Mouse (Mus musculus): ENCODE measurements at regions not wholly inside any gene's neighbourhood (a gene's known extent, or its start where the extent isn't known, plus 50 kb on each side); places are given as distances from the start of the nearest gene placed in this dataset.

DNA sequence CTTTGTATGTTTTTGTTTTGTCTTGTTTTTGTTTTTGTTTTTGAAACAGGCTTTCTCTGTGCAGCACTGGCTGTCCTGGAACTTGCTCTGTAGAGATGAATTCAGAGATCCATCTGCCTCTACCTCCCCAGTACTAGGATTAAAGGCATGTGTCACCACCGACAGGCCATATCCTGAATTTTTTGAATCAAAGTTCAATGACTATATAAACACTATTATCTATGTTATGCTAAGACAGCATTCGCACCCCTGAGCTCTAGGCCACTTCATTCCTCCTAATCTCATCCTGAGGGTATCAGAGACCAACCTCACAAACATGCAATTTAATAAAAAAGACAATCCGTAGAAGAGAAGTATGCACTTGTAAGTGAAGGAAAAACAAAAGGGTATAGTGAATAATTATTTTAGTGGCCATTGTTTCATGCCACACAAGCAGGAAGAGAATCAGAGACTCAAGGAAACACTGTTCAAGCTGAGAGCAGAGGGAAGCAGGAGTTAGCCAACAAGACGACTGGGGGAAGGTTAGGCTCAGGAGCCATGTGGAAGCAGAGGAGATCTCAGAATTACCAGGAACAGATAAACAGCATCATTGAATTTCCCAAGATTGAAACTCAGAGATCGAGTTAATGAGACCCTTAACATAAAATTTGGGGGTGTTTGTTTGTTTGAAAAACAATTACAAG, 101.2 kb upstream of the Cited2 start:
- 69% methylated on average over 5 of the region's 5 CpGs for WGBS
- no peaks in the 10 kb centered on the region for H3K4me1 ChIP-seq (ENCODE audit: control insufficient read depth, insufficient read depth, low read length)
- no peak overlapping the region for H3K9ac ChIP-seq (ENCODE audit: low read length)
- H3K36me3 ChIP-seq (ENCODE audit: control insufficient read depth, insufficient read depth, low read length), result no peaks in the 10 kb centered on the region
- ATAC-seq (ENCODE audit: insufficient read depth, low FRiP score, low TSS enrichment) (no peak), DNase-seq (ENCODE audit: low spot score) (no peak)
- H3K9me3 ChIP-seq (ENCODE audit: control insufficient read depth, low read length), result no peaks in the 10 kb centered on the region
- H3K27ac ChIP-seq (ENCODE audit: low read depth, low read length), result no peak overlapping the region
- no peaks in the 10 kb centered on the region for H3K27me3 ChIP-seq (ENCODE audit: control insufficient read depth, insufficient read depth, low read length)
- no peak overlapping the region for H3K4me2 ChIP-seq (ENCODE audit: low read depth)
- H3K4me3 ChIP-seq (ENCODE audit: low read depth, low read length), result no peak overlapping the region

DNA sequence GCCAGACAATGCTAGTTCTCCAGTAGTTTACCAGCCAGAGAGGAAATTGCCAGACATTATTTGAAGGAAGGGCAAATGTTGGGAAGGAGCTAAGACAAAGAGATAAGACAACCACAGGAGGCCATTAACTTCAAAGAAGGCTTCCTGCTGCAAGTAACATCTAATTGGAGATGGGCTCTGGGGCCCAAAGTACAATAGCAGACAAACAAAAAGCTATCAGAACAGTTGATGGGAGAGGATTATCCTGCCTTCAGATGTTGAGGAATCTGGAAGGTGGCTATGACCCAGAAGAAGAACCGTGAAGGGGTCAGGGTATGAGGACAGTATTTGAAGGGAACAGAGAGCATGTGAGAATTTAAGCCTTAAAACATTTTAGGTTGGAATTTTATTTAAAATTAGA, 100.2 kb upstream of the Cited2 start:
- no peak for DNase-seq (ENCODE audit: low spot score)
- Histone ChIP-seq H3K4me1 (ENCODE audit: control insufficient read depth, insufficient read depth, low read length) (no peaks in the 10 kb centered on the region), H3K4me2 (ENCODE audit: low read depth) (no peak overlapping the region), H3K9me3 (ENCODE audit: control insufficient read depth, low read length) (no peaks in the 10 kb centered on the region), H3K4me3 (ENCODE audit: low read depth, low read length) (no peak overlapping the region), H3K27me3 (ENCODE audit: control insufficient read depth, insufficient read depth, low read length) (no peaks in the 10 kb centered on the region), H3K36me3 (ENCODE audit: control insufficient read depth, insufficient read depth, low read length) (no peaks in the 10 kb centered on the region), H3K27ac (ENCODE audit: low read depth, low read length) (no peak overlapping the region), H3K9ac (ENCODE audit: low read length) (no peak overlapping the region)
- 10% methylated on average over 1 of the region's 1 CpGs for WGBS
- no peak for ATAC-seq (ENCODE audit: insufficient read depth, low FRiP score, low TSS enrichment)

DNA sequence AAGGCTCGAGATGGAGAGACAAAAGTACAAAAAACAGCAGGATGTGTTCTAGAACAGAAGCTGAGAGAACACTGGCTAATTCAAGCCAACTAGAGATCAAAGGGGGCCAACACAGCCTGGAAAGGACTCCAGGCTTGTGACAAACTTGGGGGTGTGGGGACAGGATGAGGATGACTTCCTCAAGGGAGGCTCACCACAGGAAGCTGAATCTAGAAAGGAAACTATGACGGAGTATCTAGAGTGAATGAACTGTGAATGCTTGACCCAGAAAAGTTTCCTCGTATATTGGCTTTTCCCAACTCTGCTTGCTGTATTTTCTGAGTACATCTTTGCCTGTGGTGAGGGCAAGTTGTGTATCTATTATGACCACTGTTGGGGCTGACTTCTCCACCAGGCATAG, 93.3 kb upstream of the Cited2 start:
- Histone ChIP-seq H3K9me3 (ENCODE audit: control insufficient read depth, low read length) (no peaks in the 10 kb centered on the region), H3K4me2 (ENCODE audit: low read depth) (no peak overlapping the region)
- 64% methylated on average over 3 of the region's 3 CpGs for WGBS

DNA sequence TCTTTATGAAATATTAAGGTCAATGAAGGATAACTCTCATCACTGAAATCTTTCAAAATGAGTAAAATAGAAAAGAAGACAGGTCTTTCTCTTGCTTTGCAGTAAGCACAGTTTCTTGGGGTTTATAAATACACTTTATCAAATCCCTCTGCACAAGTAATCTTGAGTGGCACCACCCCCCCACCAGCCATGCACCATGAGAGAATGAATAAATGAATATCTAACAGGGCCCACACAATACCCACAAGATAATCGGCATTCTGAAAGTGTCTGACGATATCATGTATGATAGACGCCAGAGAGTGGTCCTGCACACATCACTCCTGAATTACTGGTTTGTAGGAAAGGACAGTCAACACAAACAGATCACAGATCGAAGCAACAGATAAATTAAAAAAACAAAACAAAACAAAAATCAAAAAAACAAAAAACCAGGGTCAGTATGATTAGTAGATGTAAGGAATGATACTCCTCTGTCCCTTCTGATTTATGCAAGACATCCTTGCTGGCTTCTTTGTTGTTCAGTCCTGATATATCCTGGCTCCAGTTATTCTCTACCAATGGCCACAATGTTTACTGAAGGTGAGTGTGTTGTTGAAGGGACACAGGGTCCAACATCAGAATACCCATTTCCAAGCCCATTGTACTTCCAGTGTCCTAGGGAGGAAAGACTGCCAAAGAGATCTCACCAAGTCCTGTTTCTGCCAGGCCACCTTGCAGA, 92.0 kb upstream of the Cited2 start:
- Histone ChIP-seq H3K4me3 (ENCODE audit: low read depth, low read length) (no peak overlapping the region), H3K4me1 (ENCODE audit: control insufficient read depth, insufficient read depth, low read length) (no peaks in the 10 kb centered on the region), H3K4me2 (ENCODE audit: low read depth) (no peak overlapping the region), H3K36me3 (ENCODE audit: control insufficient read depth, insufficient read depth, low read length) (no peaks in the 10 kb centered on the region), H3K9me3 (ENCODE audit: control insufficient read depth, low read length) (no peaks in the 10 kb centered on the region), H3K27ac (ENCODE audit: low read depth, low read length) (no peak overlapping the region), H3K9ac (ENCODE audit: low read length) (no peak overlapping the region), H3K27me3 (ENCODE audit: control insufficient read depth, insufficient read depth, low read length) (no peaks in the 10 kb centered on the region)
- ATAC-seq (ENCODE audit: insufficient read depth, low FRiP score, low TSS enrichment) (0 out of 2 replicates have a peak, but pooled peaks have one; percentile 36), DNase-seq (ENCODE audit: low spot score) (no peak)
- 70% methylated on average over 4 of the region's 4 CpGs for WGBS

More for the DNA sequence above, 93.3 kb upstream of the Cited2 start:
- Histone ChIP-seq H3K4me1 (ENCODE audit: control insufficient read depth, insufficient read depth, low read length) (no peaks in the 10 kb centered on the region), H3K9ac (ENCODE audit: low read length) (no peak overlapping the region), H3K27ac (ENCODE audit: low read depth, low read length) (no peak overlapping the region), H3K36me3 (ENCODE audit: control insufficient read depth, insufficient read depth, low read length) (no peaks in the 10 kb centered on the region), H3K4me3 (ENCODE audit: low read depth, low read length) (no peak overlapping the region), H3K27me3 (ENCODE audit: control insufficient read depth, insufficient read depth, low read length) (no peaks in the 10 kb centered on the region)
- ATAC-seq (ENCODE audit: insufficient read depth, low FRiP score, low TSS enrichment), result no peak
- no peak for DNase-seq (ENCODE audit: low spot score)

DNA sequence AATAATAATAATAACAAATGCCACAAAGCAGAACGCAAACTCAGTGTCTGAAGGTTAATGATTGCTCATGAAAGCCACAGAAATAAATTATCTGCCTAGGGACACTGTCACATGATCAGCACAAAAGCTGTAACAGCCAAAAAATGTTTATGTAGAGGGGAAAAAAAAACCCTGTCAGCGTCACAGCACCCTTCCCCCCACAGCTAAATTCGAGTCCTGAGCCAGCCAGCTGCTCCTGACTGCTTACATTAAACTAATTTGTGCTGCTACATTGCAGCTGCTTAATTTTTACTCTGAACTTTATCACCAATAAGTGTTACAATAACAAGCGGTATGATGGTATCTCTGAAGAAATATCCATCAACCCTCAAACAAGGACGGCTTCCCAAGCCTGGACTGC, 91.2 kb upstream of the Cited2 start:
- peak; percentile 58 for DNase-seq (ENCODE audit: low spot score)
- H3K27ac ChIP-seq (ENCODE audit: low read depth, low read length), result no peak overlapping the region
- no peaks in the 10 kb centered on the region for H3K27me3 ChIP-seq (ENCODE audit: control insufficient read depth, insufficient read depth, low read length)
- no peaks in the 10 kb centered on the region for H3K4me1 ChIP-seq (ENCODE audit: control insufficient read depth, insufficient read depth, low read length)
- ATAC-seq (ENCODE audit: insufficient read depth, low FRiP score, low TSS enrichment), result peak; percentile 58; the same call in 1 of the 2 replicates
- no peak overlapping the region for H3K9ac ChIP-seq (ENCODE audit: low read length)
- no peak overlapping the region for H3K4me3 ChIP-seq (ENCODE audit: low read depth, low read length)
- WGBS, result 30% methylated on average over 5 of the region's 5 CpGs
- H3K9me3 ChIP-seq (ENCODE audit: control insufficient read depth, low read length), result no peaks in the 10 kb centered on the region
- no peaks in the 10 kb centered on the region for H3K36me3 ChIP-seq (ENCODE audit: control insufficient read depth, insufficient read depth, low read length)
- no peak overlapping the region for H3K4me2 ChIP-seq (ENCODE audit: low read depth)

DNA sequence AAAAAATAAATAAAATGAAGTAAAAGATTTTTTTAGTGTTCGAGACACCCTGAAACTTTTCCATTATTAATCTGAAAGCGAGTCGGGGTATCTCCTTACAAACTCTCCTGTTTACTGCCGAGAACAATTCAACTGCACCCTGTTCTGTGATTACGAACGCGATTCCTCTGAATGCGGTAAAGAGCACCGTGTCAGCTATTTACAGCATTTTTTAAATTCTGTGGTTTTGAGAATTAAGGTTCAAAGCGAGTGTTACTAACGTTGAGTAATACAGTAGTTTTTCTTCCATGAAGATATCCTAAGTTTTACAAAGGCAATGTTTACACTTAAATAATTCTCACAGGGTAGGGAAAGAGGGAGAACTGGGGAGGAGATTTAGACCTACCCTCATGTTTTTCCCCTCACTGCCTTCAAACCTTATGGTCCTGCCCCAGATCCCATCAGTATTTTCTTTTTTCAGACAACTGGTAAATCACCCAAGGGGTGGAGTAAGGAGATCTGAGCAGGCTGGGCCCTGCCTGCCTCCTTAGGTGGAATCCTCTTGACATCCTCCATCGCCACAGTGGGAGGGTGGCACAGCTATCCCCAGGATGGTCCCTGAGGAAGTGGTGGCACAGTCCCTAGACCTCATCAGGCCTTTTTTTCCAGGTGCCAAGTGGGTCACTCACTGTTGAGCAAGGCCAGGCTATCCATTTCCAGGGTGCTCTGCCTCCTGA, 89.9 kb upstream of the Cited2 start:
- Histone ChIP-seq H3K9me3 (ENCODE audit: control insufficient read depth, low read length) (no peaks in the 10 kb centered on the region), H3K27me3 (ENCODE audit: control insufficient read depth, insufficient read depth, low read length) (no peaks in the 10 kb centered on the region), H3K9ac (ENCODE audit: low read length) (no peak overlapping the region), H3K4me1 (ENCODE audit: control insufficient read depth, insufficient read depth, low read length) (no peaks in the 10 kb centered on the region), H3K4me3 (ENCODE audit: low read depth, low read length) (no peak overlapping the region), H3K4me2 (ENCODE audit: low read depth) (no peak overlapping the region), H3K27ac (ENCODE audit: low read depth, low read length) (no peak overlapping the region), H3K36me3 (ENCODE audit: control insufficient read depth, insufficient read depth, low read length) (no peaks in the 10 kb centered on the region)
- no peak for DNase-seq (ENCODE audit: low spot score)
- ATAC-seq (ENCODE audit: insufficient read depth, low FRiP score, low TSS enrichment), result no peak
- 90% methylated on average over 12 of the region's 12 CpGs for WGBS

DNA sequence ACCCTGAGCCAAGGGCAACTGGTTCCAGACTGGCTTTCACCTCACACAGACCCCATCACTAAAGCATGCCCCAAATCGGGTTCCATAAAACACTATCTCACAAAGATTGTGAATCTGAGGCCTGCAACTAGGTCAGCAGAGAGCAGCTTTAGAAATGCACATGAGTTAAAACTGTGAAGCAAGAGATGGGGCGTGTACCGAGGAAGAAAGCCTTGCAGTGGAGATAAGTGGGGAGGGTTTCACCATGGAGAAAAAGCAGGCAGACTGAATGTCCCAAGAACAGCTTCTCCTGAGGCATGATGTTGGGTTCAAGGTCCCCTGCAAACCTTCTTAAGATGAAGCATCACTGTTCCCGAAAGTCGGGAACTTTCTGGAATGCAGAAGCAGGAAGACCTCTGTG, 77.7 kb upstream of the Cited2 start:
- 91% methylated on average over 5 of the region's 5 CpGs for WGBS
- ATAC-seq (ENCODE audit: insufficient read depth, low FRiP score, low TSS enrichment), result no peak
- Histone ChIP-seq H3K4me3 (ENCODE audit: low read depth, low read length) (no peak overlapping the region), H3K9me3 (ENCODE audit: control insufficient read depth, low read length) (no peaks in the 10 kb centered on the region), H3K36me3 (ENCODE audit: control insufficient read depth, insufficient read depth, low read length) (no peaks in the 10 kb centered on the region), H3K27ac (ENCODE audit: low read depth, low read length) (no peak overlapping the region), H3K4me1 (ENCODE audit: control insufficient read depth, insufficient read depth, low read length) (no peaks in the 10 kb centered on the region), H3K27me3 (ENCODE audit: control insufficient read depth, insufficient read depth, low read length) (no peaks in the 10 kb centered on the region), H3K9ac (ENCODE audit: low read length) (no peak overlapping the region), H3K4me2 (ENCODE audit: low read depth) (no peak overlapping the region)
- no peak for DNase-seq (ENCODE audit: low spot score)

DNA sequence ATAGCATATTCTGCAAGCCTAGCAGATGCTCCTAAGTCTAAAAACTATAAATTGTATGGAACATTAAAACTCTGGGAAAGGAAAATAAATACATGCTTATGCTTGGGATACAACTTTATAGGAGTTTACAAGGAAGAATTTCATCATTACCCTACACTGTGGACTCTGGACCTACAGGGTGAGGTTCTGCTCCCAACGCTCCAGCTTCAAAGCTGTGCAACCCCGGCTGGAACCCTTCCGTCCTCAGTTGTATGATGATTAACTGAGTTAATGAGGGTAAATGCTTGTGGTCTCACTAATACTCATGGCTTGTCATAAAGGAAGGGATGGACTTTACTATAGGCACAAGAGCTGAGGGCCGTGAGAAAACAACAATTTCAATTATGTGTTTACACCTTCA, 76.6 kb upstream of the Cited2 start:
- Histone ChIP-seq H3K4me1 (ENCODE audit: control insufficient read depth, insufficient read depth, low read length) (no peaks in the 10 kb centered on the region), H3K27me3 (ENCODE audit: control insufficient read depth, insufficient read depth, low read length) (no peaks in the 10 kb centered on the region), H3K27ac (ENCODE audit: low read depth, low read length) (no peak overlapping the region), H3K36me3 (ENCODE audit: control insufficient read depth, insufficient read depth, low read length) (no peaks in the 10 kb centered on the region), H3K4me3 (ENCODE audit: low read depth, low read length) (no peak overlapping the region), H3K9ac (ENCODE audit: low read length) (no peak overlapping the region), H3K4me2 (ENCODE audit: low read depth) (no peak overlapping the region), H3K9me3 (ENCODE audit: control insufficient read depth, low read length) (no peaks in the 10 kb centered on the region)
- ATAC-seq (ENCODE audit: insufficient read depth, low FRiP score, low TSS enrichment), result no peak
- WGBS, result 83% methylated on average over 4 of the region's 4 CpGs
- no peak for DNase-seq (ENCODE audit: low spot score)
